Mouse (Mus musculus) bone marrow, adult 2 months (tissue): ENCODE measurements at regions not wholly inside any gene's neighbourhood (a gene's known extent, or its start where the extent isn't known, plus 50 kb on each side); places are given as distances from the start of the nearest gene placed in this dataset.

ENCODE experiments used
- CTCF ChIP-seq: fragments of 200-500 bp; IDR thresholded peaks from 2 replicates; pipeline ENCODE4 v1.5.1; 2011; ENCODE audit warnings: low read length, control low read depth; ENCODE audit not compliant: control insufficient read depth, insufficient read depth
- POLR2A ChIP-seq: fragments of 200-500 bp; IDR thresholded peaks from 2 replicates; pipeline ENCODE4 v1.6.1; 2011; ENCODE audit warnings: low read depth, mild to moderate bottlenecking, control low read depth, low read length, borderline replicate concordance; ENCODE audit not compliant: control insufficient read depth

GRCm38 (mm10) chr11:45634535-45635235 is 217.2 kb upstream of the Clint1 start:
- no peak for TF ChIP-seq CTCF
- no peak for TF ChIP-seq POLR2A
